Mouse (Mus musculus) kidney, adult 2 months (tissue): Measurements from ENCODE around the gene 2810459M11Rik. TPM values are rescaled to one million over a fixed set of nuclear protein-coding genes. Genes with fewer than 3 reads are reported as not detected.

ENCODE experiments used
- DNase-seq: peaks from one replicate; pipeline ENCODE4 v3.0.0; 2021
- H3K27ac ChIP-seq: fragments of 200-500 bp; 2 replicates; pipeline ENCODE4 v1.5.1; 2012; ENCODE audit warnings: low read depth, low read length, control low read depth, inconsistent platforms; ENCODE audit not compliant: insufficient read depth
- H3K27me3 ChIP-seq: fragments of 200-500 bp; replicated peaks from 2 replicates; pipeline ENCODE4 v1.6.1; 2012; ENCODE audit warnings: mild to moderate bottlenecking, moderate library complexity, low read length, inconsistent platforms; ENCODE audit not compliant: control insufficient read depth, insufficient read depth
- H3K36me3 ChIP-seq: fragments of 200-500 bp; 2 replicates; pipeline ENCODE4 v1.6.1; 2012; ENCODE audit warnings: mild to moderate bottlenecking, moderate library complexity, low read length, inconsistent platforms; ENCODE audit not compliant: control insufficient read depth, insufficient read depth
- H3K4me1 ChIP-seq: fragments of 200-500 bp; 2 replicates; pipeline ENCODE4 v1.6.1; 2011; ENCODE audit warnings: low read length; ENCODE audit not compliant: control insufficient read depth, insufficient read depth
- H3K4me3 ChIP-seq: fragments of 200-500 bp; 2 replicates; pipeline ENCODE4 v1.5.1; 2011; ENCODE audit warnings: mild to moderate bottlenecking, low read depth, low read length, control low read depth; ENCODE audit not compliant: insufficient read depth
- CTCF ChIP-seq: fragments of 200-500 bp; conservative IDR thresholded peaks from 2 replicates; pipeline ENCODE4 v1.5.1; 2011; ENCODE audit warnings: low read depth, mild to moderate bottlenecking, control low read depth, low read length, moderate library complexity, mixed read lengths; ENCODE audit not compliant: insufficient read depth, insufficient read length
- POLR2A ChIP-seq: fragments of 200-500 bp; IDR thresholded peaks from one replicate; pipeline ENCODE4 v1.6.1; 2011; ENCODE audit warnings: low read depth, low read length, control low read depth
- WGBS: fragments of 180-500 bp; shearing (Covaris S2); methylation state at CpG from one replicate; pipeline ENCODE4 v1.1.7; 2018; 5-methylcytosine and 5-hydroxymethylcytosine counted together
- polyA plus RNA-seq: library from polyadenylated mRNA; depleted of rRNA; stranded (reverse); fragments of >200 nt; gene quantifications from 2 replicates; pipeline ENCODE4 v1.2.3, GENCODE M21; 2012; rRNA removed

Gene 2810459M11Rik
- polyA plus RNA-seq, 1 experiment: 0.13 TPM

- Histone ChIP-seq H3K4me1 (no peaks in the 10 kb centered on the region; the same call in 1 of the 2 replicates), H3K4me3 (no peak overlapping the region), H3K36me3 (no peaks in the 10 kb centered on the region), H3K27me3 (no peaks in the 10 kb centered on the region), H3K27ac (no peak overlapping the region)
- 87% methylated on average over 4 of the region's 4 CpGs for WGBS
- TF ChIP-seq POLR2A: no peak
- no peak for TF ChIP-seq CTCF
- peak; percentile 55 for DNase-seq
These were observed 10.6 kb downstream of the 2810459M11Rik start for GRCm38 (mm10) chr1:86056284-86056683.

GRCm38 (mm10) chr1:86058856-86059769, 13.4 kb downstream of the 2810459M11Rik start:
- peak overlapping the region; percentile 64; the same call in 1 of the 2 replicates for H3K27ac ChIP-seq
- DNase-seq: peak; percentile 98
- no peaks in the 10 kb centered on the region for H3K36me3 ChIP-seq
- TF ChIP-seq CTCF: peak; percentile 96
- TF ChIP-seq POLR2A: no peak
- no peaks in the 10 kb centered on the region for H3K27me3 ChIP-seq
- peak overlapping the region; percentile 38 for H3K4me3 ChIP-seq
- WGBS: 6% methylated on average over 21 of the region's 21 CpGs
- H3K4me1 ChIP-seq: no peaks in the 10 kb centered on the region; the same call in 1 of the 2 replicates

GRCm38 (mm10) chr1:86062523-86062922, 16.9 kb downstream of the 2810459M11Rik start:
- DNase-seq: peak; percentile 20
- 61% methylated on average over 6 of the region's 6 CpGs for WGBS

GRCm38 (mm10) chr1:86064271-86064991, 18.8 kb downstream of the 2810459M11Rik start, which contains the start of gene Psmd1:
TSS of gene Psmd1 (plus strand) at chr1:86064387.
- under 1% methylated on average over 47 of the region's 47 CpGs for WGBS
- Histone ChIP-seq H3K4me3 (peak within 1 kb of the TSS; percentile 94), H3K27me3 (no peaks in the 10 kb centered on the region), H3K27ac (peak within 1 kb of the TSS; percentile 94), H3K4me1 (peaks cover 6% of the 10 kb centered on the region), H3K36me3 (no peaks in the 10 kb centered on the region)
- DNase-seq: peak; percentile 94
- peak; percentile 33 for TF ChIP-seq POLR2A
- peak; percentile 87 for TF ChIP-seq CTCF

More at GRCm38 (mm10) chr1:86062523-86062922, 16.9 kb downstream of the 2810459M11Rik start:
- H3K27me3 ChIP-seq: no peaks in the 10 kb centered on the region
- no peak overlapping the region for H3K4me3 ChIP-seq
- peaks cover 6% of the 10 kb centered on the region for H3K4me1 ChIP-seq
- 0 out of 2 replicates have a peak, but pooled peaks have one; percentile 12 for TF ChIP-seq CTCF
- TF ChIP-seq POLR2A: no peak
- H3K36me3 ChIP-seq: no peaks in the 10 kb centered on the region
- H3K27ac ChIP-seq: no peak overlapping the region

- Histone ChIP-seq H3K27ac (no peak overlapping the region), H3K36me3 (peaks cover 7% of the 10 kb centered on the region), H3K4me1 (no peaks in the 10 kb centered on the region), H3K4me3 (no peak overlapping the region), H3K27me3 (no peaks in the 10 kb centered on the region)
- DNase-seq: no peak
- TF ChIP-seq POLR2A (no peak), CTCF (no peak)
- WGBS: 86% methylated on average over 2 of the region's 2 CpGs
These were observed 30.9 kb downstream of the 2810459M11Rik start for GRCm38 (mm10) chr1:86076565-86076964.

- 66% methylated on average over 7 of the region's 7 CpGs for WGBS
- TF ChIP-seq POLR2A (no peak), CTCF (no peak)
- H3K27ac ChIP-seq: no peak overlapping the region
- peaks cover 5% of the 10 kb centered on the region; the same call in 1 of the 2 replicates for H3K36me3 ChIP-seq
- no peaks in the 10 kb centered on the region for H3K27me3 ChIP-seq
- peak; percentile 3 for DNase-seq
- no peak overlapping the region for H3K4me3 ChIP-seq
- H3K4me1 ChIP-seq: no peaks in the 10 kb centered on the region
These were observed 48.8 kb downstream of the 2810459M11Rik start for GRCm38 (mm10) chr1:86094413-86094812.

GRCm38 (mm10) chr1:86105054-86105453, 59.4 kb downstream of the 2810459M11Rik start:
- H3K27ac ChIP-seq: no peak overlapping the region
- WGBS: 97% methylated on average over 1 of the region's 1 CpGs
- H3K4me3 ChIP-seq: no peak overlapping the region
- DNase-seq: no peak
- no peaks in the 10 kb centered on the region for H3K27me3 ChIP-seq
- H3K36me3 ChIP-seq: peaks cover 1% of the 10 kb centered on the region; the same call in 1 of the 2 replicates
- no peak for TF ChIP-seq CTCF
- TF ChIP-seq POLR2A: no peak
- H3K4me1 ChIP-seq: no peaks in the 10 kb centered on the region

Other genes with a start within 250 kb of the 2810459M11Rik start
- 166 and 198 TPM in 2 replicates for gene Itm2c, start 151.6 kb upstream of the 2810459M11Rik start, polyA plus RNA-seq
- 0.06 and 0.12 TPM in 2 replicates for gene 4933407L21Rik, start 117.4 kb upstream of the 2810459M11Rik start, polyA plus RNA-seq
- gene Gpr55, start 84.9 kb upstream of the 2810459M11Rik start, polyA plus RNA-seq: 0.03 TPM in 1 of 2 replicates, not detected in the other
- gene Spata3, start 29.0 kb upstream of the 2810459M11Rik start, polyA plus RNA-seq: 0.33 and 0.39 TPM in 2 replicates
- 61.2 and 64.4 TPM in 2 replicates for gene Psmd1, start 18.5 kb downstream of the 2810459M11Rik start, polyA plus RNA-seq
- 0.33 and 0.71 TPM in 2 replicates for gene Htr2b, start 66.1 kb downstream of the 2810459M11Rik start, polyA plus RNA-seq
- not detected in 2 replicates for gene Gm21972, start 87.8 kb downstream of the 2810459M11Rik start, polyA plus RNA-seq
- 7.1 and 7.4 TPM in 2 replicates for gene Armc9, start 108.9 kb downstream of the 2810459M11Rik start, polyA plus RNA-seq